Mouse (Mus musculus) kidney, adult 11 months (tissue): Measurements from ENCODE around the gene Crls1.

Source experiments
- DNase-seq: peaks from one replicate; pipeline ENCODE4 v3.0.0; 2022

The Crls1 gene

DNA sequence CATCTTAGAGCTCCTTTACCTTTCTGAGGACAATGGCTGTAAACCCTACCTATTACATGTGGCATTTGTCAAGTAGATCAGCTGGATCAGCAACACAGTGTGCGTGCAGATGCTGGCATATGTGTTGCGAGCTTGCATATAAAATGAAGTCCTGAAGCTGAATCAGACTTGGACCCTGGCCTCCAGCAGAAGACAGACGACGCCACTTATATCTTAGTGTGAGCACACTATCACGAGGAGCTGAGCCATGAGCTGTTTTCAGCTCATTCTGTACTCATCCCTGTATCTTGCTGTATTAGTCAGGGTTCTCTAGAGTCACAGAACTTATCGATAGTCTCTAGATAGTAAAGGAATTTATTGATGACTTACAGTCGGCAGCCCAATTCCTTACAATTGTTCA lies 38.8 kb downstream of the Crls1 start:
- DNase-seq = no peak

GRCm38 (mm10) chr2:132893826-132894225 lies 47.4 kb downstream of the Crls1 start:
- no peak for DNase-seq

DNA sequence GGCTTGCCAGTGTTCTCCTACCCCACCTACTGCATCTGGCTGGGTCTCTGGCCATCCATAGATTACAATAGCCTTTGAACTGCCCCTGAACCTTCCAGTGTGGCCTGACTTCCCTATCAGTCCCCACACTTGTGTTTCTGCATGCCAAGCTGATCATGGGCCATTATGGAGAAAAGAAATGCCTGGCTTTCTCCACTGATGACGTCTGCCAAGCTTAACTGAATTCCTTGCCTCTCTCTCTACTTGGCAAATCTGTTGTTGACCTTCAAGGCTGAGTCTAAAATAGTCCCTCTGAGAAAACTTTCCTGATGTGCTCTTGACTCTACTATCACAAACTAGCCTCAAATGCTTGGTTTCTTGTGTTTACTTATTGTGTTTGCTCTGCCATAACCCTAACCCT lies 51.7 kb downstream of the Crls1 start:
- no peak for DNase-seq

- DNase-seq = no peak
Measured at GRCm38 (mm10) chr2:132900596-132900995, 54.1 kb downstream of the Crls1 start.

GRCm38 (mm10) chr2:132901636-132902035 lies 55.2 kb downstream of the Crls1 start:
- no peak for DNase-seq

- DNase-seq = no peak
Measured at GRCm38 (mm10) chr2:132902056-132902455, 55.6 kb downstream of the Crls1 start.

GRCm38 (mm10) chr2:132903498-132903897 lies 57.0 kb downstream of the Crls1 start:
- peak; percentile 35 for DNase-seq

DNA sequence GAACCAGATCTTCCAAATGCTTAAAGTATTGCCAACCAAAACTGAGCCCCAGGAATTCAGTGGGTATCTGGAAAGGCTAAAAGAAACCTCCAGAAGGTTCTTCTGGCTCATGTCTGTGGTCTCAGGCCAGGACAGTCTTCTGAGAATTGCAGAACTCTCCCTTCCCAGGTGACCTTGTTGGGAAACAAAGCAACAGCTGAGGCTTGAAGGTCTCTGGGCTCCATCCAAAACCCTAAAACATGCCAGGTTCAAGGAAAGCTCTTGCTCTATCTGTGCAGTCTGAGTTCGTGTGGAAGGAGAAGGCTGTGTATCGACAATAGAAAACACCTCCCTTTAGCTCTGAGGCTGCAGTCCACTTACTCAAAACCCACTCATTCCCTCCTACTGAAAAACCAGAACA lies 58.5 kb downstream of the Crls1 start:
- no peak for DNase-seq

GRCm38 (mm10) chr2:132906763-132907162 lies 60.3 kb downstream of the Crls1 start:
- DNase-seq = no peak

GRCm38 (mm10) chr2:132914785-132915184 lies 68.3 kb downstream of the Crls1 start:
- DNase-seq = no peak
